Mouse (Mus musculus) c-Kit-positive CD71-positive TER-119-negative erythroid progenitor cells, embryonic 14.5 days (primary cell): ENCODE results near the gene Treml1.
A peak's percentile ranks its signal among the peaks of the same experiment; 100 is the strongest.
"Not testable (repeated sequence)": the region's sequence is repeated elsewhere in the genome, so short reads cannot be mapped to it uniquely, and the experiment has no call there.

ENCODE experiments used
- DNase-seq: peaks from one replicate; pipeline ENCODE4 v3.0.0-alpha.2; 2013; ENCODE audit warnings: low read depth

Treml1 gene

GRCm38 (mm10) chr17:48359616-48360015 lies at the start of gene Treml1:
Gene Treml1 (plus strand): TSS chr17:48359916.
- DNase-seq: no peak

- DNase-seq: no peak
Measured at GRCm38 (mm10) chr17:48312124-48312523, 47.6 kb upstream of the Treml1 start.

- not testable (repeated sequence) for DNase-seq
Measured at GRCm38 (mm10) chr17:48315905-48316579, 43.7 kb upstream of the Treml1 start, which contains the start of gene B430306N03Rik. Gene B430306N03Rik (plus strand): TSS chr17:48316141.

GRCm38 (mm10) chr17:48318686-48319085 lies 41.0 kb upstream of the Treml1 start:
- no peak for DNase-seq

GRCm38 (mm10) chr17:48321279-48321678 lies 38.4 kb upstream of the Treml1 start:
- no peak for DNase-seq

GRCm38 (mm10) chr17:48323236-48323635 lies 36.5 kb upstream of the Treml1 start:
- DNase-seq: peak; percentile 38

- DNase-seq: no peak
Measured at GRCm38 (mm10) chr17:48324258-48324657, 35.5 kb upstream of the Treml1 start.

- no peak for DNase-seq
Measured at GRCm38 (mm10) chr17:48325093-48325492, 34.6 kb upstream of the Treml1 start.

GRCm38 (mm10) chr17:48325638-48326037 lies 34.1 kb upstream of the Treml1 start:
- DNase-seq: no peak

- no peak for DNase-seq
Measured at GRCm38 (mm10) chr17:48326656-48327055, 33.1 kb upstream of the Treml1 start.

GRCm38 (mm10) chr17:48332524-48332923 lies 27.2 kb upstream of the Treml1 start:
- no peak for DNase-seq

GRCm38 (mm10) chr17:48334186-48334585 lies 25.5 kb upstream of the Treml1 start:
- no peak for DNase-seq

GRCm38 (mm10) chr17:48336857-48337256 lies 22.9 kb upstream of the Treml1 start:
- peak; percentile 71 for DNase-seq

- no peak for DNase-seq
Measured at GRCm38 (mm10) chr17:48340267-48340666, 19.4 kb upstream of the Treml1 start.

GRCm38 (mm10) chr17:48341947-48342346 lies 17.8 kb upstream of the Treml1 start:
- no peak for DNase-seq

GRCm38 (mm10) chr17:48343065-48343464 lies 16.7 kb upstream of the Treml1 start:
- no peak for DNase-seq

GRCm38 (mm10) chr17:48345824-48346223 lies 13.9 kb upstream of the Treml1 start:
- DNase-seq: no peak

- DNase-seq: no peak
Measured at GRCm38 (mm10) chr17:48346231-48346630, 13.5 kb upstream of the Treml1 start, which contains the start of gene Trem2. Gene Trem2 (plus strand): TSS chr17:48346401.

- DNase-seq: no peak
Measured at GRCm38 (mm10) chr17:48346834-48347233, 12.9 kb upstream of the Treml1 start.

GRCm38 (mm10) chr17:48347287-48347686 lies 12.4 kb upstream of the Treml1 start:
- DNase-seq: no peak

- no peak for DNase-seq
Measured at GRCm38 (mm10) chr17:48350681-48351193, 9.0 kb upstream of the Treml1 start.

GRCm38 (mm10) chr17:48352976-48353375 lies 6.7 kb upstream of the Treml1 start:
- DNase-seq: not testable (repeated sequence)

- DNase-seq: no peak
Measured at GRCm38 (mm10) chr17:48355822-48356221, 3.9 kb upstream of the Treml1 start.

- no peak for DNase-seq
Measured at GRCm38 (mm10) chr17:48357892-48358291, 1.8 kb upstream of the Treml1 start.
